Mouse (Mus musculus) forebrain, embryonic 16.5 days (tissue): ENCODE data around the gene 9130008F23Rik. TPM values are rescaled to one million over a fixed set of nuclear protein-coding genes. Genes with fewer than 3 reads are reported as not detected.

ENCODE experiments used
- ATAC-seq: fragments of 200-750 bp; cut with Nextera tagmentation; 2 replicates; pipeline ENCODE4 v1.8.0; 2017; ENCODE audit warnings: mild to moderate bottlenecking, moderate library complexity
- H3K27ac ChIP-seq: fragments of 300-500 bp; sonication (generic); 2 replicates; pipeline ENCODE4 v1.5.1; 2014; ENCODE audit warnings: low read length, control low read depth
- H3K27me3 ChIP-seq: fragments of 300-500 bp; sonication (generic); replicated peaks from 2 replicates; pipeline ENCODE4 v1.6.1; 2014; ENCODE audit warnings: low read length; ENCODE audit not compliant: control insufficient read depth, insufficient read depth
- H3K36me3 ChIP-seq: fragments of 300-500 bp; sonication (generic); 2 replicates; pipeline ENCODE4 v1.6.1; 2014; ENCODE audit not compliant: control insufficient read depth, insufficient read depth
- H3K4me1 ChIP-seq: fragments of 300-500 bp; sonication (generic); replicated peaks from 2 replicates; pipeline ENCODE4 v1.6.1; 2014; ENCODE audit warnings: low read length; ENCODE audit not compliant: control insufficient read depth, insufficient read depth
- H3K4me2 ChIP-seq: fragments of 300-500 bp; sonication (generic); 2 replicates; pipeline ENCODE4 v1.6.1; 2014; ENCODE audit warnings: mild to moderate bottlenecking, low read length, control low read depth
- H3K4me3 ChIP-seq: fragments of 300-500 bp; sonication (generic); replicated peaks from 2 replicates; pipeline ENCODE4 v1.5.1; 2014; ENCODE audit warnings: mild to moderate bottlenecking, low read length, control low read depth
- H3K9ac ChIP-seq: fragments of 300-500 bp; sonication (generic); replicated peaks from 2 replicates; pipeline ENCODE4 v1.6.1; 2014; ENCODE audit warnings: low read depth, low read length, control low read depth
- H3K9me3 ChIP-seq: fragments of 300-500 bp; sonication (generic); 2 replicates; pipeline ENCODE4 v1.6.1; 2016; ENCODE audit warnings: low read length; ENCODE audit not compliant: control insufficient read depth
- WGBS: fragments of 180-500 bp; shearing (Covaris S2); extraction: QIAGEN DNeasy Blood & Tissue Kit; methylation state at CpG from one replicate; pipeline ENCODE4 v1.1.7; 2014; 5-methylcytosine and 5-hydroxymethylcytosine counted together
- polyA plus RNA-seq: library from polyadenylated mRNA; unstranded; fragments of >200 nt; fragmentation: Nextera tagmentation; extraction: Ambion mirVana; gene quantifications from 2 replicates; pipeline ENCODE4 v1.2.1, GENCODE M21; 2015

The 9130008F23Rik gene
- polyA plus RNA-seq, 1 experiment from 2014 or later = 0.49 TPM

- no peaks in the 10 kb centered on the region for H3K9me3 ChIP-seq
- no peak overlapping the region for H3K4me3 ChIP-seq
- no peak overlapping the region for H3K27ac ChIP-seq
- H3K9ac ChIP-seq = no peak overlapping the region
- no peaks in the 10 kb centered on the region for H3K36me3 ChIP-seq
- 0 out of 2 replicates have a peak, but pooled peaks cover 3% of the 10 kb centered on the region for H3K4me1 ChIP-seq
- whole genome bisulfite sequencing = 87% methylated on average over 4 of the region's 4 CpGs
- H3K27me3 ChIP-seq = no peaks in the 10 kb centered on the region
- H3K4me2 ChIP-seq = no peak overlapping the region
- ATAC-seq = no peak
Measured at GRCm38 (mm10) chr17:40885155-40885554, 4.8 kb upstream of the 9130008F23Rik start.

GRCm38 (mm10) chr17:40882172-40882571 is 1.8 kb upstream of the 9130008F23Rik start:
- no peak for ATAC-seq
- no peaks in the 10 kb centered on the region for H3K36me3 ChIP-seq
- H3K9me3 ChIP-seq = no peaks in the 10 kb centered on the region
- WGBS = 91% methylated on average over 6 of the region's 6 CpGs
- no peaks in the 10 kb centered on the region for H3K27me3 ChIP-seq
- no peak overlapping the region for H3K4me3 ChIP-seq
- H3K4me2 ChIP-seq = no peak overlapping the region
- H3K4me1 ChIP-seq = peaks cover 3% of the 10 kb centered on the region; the same call in 1 of the 2 replicates
- no peak overlapping the region for H3K9ac ChIP-seq
- H3K27ac ChIP-seq = no peak overlapping the region

GRCm38 (mm10) chr17:40879528-40879923 is 833 bp downstream of the 9130008F23Rik start:
- peak overlapping the region; percentile 95 for H3K4me2 ChIP-seq
- no peak for ATAC-seq

GRCm38 (mm10) chr17:40877741-40878140 is 2.6 kb downstream of the 9130008F23Rik start:
- Histone ChIP-seq H3K9me3 (no peaks in the 10 kb centered on the region), H3K27ac (no peak overlapping the region), H3K4me2 (no peak overlapping the region), H3K36me3 (no peaks in the 10 kb centered on the region), H3K4me1 (peaks cover 3% of the 10 kb centered on the region; the same call in 1 of the 2 replicates), H3K4me3 (no peak overlapping the region), H3K9ac (no peak overlapping the region), H3K27me3 (no peaks in the 10 kb centered on the region)
- ATAC-seq = no peak
- WGBS = 48% methylated on average over 3 of the region's 3 CpGs

More at GRCm38 (mm10) chr17:40879528-40879923, 833 bp downstream of the 9130008F23Rik start:
- H3K9me3 ChIP-seq = no peaks in the 10 kb centered on the region
- H3K36me3 ChIP-seq = no peaks in the 10 kb centered on the region
- H3K9ac ChIP-seq = no peak overlapping the region
- no peaks in the 10 kb centered on the region for H3K27me3 ChIP-seq
- WGBS = 17% methylated on average over 6 of the region's 6 CpGs
- H3K27ac ChIP-seq = no peak overlapping the region
- H3K4me3 ChIP-seq = peak overlapping the region; percentile 59
- peaks cover 3% of the 10 kb centered on the region; the same call in 1 of the 2 replicates for H3K4me1 ChIP-seq

DNA sequence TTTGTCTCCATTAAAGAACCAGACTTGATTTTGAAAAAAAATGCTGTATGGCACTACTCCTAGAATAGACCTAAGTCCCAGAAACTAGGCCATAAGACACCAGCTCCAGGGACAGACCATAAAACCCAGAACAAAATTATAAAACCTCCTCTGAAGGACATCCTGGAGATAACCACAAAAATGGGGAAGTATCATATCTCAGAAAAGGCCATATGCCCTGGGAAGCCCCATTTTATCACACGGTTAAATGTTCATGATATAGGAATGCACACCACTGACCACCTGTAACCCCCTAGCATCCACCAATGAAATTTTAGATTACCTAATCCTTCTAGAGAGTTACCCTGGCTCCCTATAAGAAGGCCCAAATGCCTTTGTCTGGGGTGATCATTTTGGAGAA is 4.8 kb downstream of the 9130008F23Rik start:
- no peak overlapping the region for H3K4me2 ChIP-seq
- H3K4me1 ChIP-seq = peaks cover 3% of the 10 kb centered on the region; the same call in 1 of the 2 replicates
- ATAC-seq = no peak
- H3K9ac ChIP-seq = no peak overlapping the region
- H3K4me3 ChIP-seq = no peak overlapping the region
- no peaks in the 10 kb centered on the region for H3K9me3 ChIP-seq
- H3K36me3 ChIP-seq = no peaks in the 10 kb centered on the region
- 97% methylated on average over 1 of the region's 1 CpGs for WGBS
- H3K27me3 ChIP-seq = no peaks in the 10 kb centered on the region
- H3K27ac ChIP-seq = no peak overlapping the region

DNA sequence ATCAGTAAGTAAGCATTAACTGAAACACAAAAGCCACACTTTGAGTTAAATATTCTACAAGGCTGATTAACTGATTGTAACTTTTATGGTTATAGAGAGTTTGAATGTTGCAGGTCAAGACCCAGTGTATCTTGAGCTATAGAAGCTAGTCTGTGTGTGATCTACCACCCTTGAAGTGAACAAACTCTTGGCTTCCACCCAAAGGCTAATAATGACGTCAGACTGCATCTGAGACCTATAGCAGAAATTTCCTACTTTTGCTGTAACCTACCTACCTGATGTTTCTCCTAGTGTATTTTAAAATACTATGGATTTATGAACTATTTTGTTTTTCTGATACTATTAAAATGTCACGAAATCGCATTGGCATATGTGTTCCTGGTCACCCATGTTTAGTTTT is 5.7 kb downstream of the 9130008F23Rik start:
- ATAC-seq = no peak
- Histone ChIP-seq H3K4me3 (no peak overlapping the region), H3K9ac (no peak overlapping the region), H3K27me3 (no peaks in the 10 kb centered on the region), H3K4me1 (no peaks in the 10 kb centered on the region; the same call in 1 of the 2 replicates), H3K4me2 (no peak overlapping the region), H3K27ac (no peak overlapping the region), H3K9me3 (no peaks in the 10 kb centered on the region), H3K36me3 (no peaks in the 10 kb centered on the region)
- WGBS = 79% methylated on average over 3 of the region's 3 CpGs

- Histone ChIP-seq H3K36me3 (no peaks in the 10 kb centered on the region), H3K9ac (no peak overlapping the region), H3K4me3 (no peak overlapping the region), H3K9me3 (no peaks in the 10 kb centered on the region), H3K4me1 (no peaks in the 10 kb centered on the region), H3K4me2 (no peak overlapping the region), H3K27me3 (no peaks in the 10 kb centered on the region), H3K27ac (no peak overlapping the region)
- ATAC-seq = no peak
- WGBS = 72% methylated on average over 2 of the region's 2 CpGs
Measured at GRCm38 (mm10) chr17:40873582-40874011, 6.8 kb downstream of the 9130008F23Rik start.

DNA sequence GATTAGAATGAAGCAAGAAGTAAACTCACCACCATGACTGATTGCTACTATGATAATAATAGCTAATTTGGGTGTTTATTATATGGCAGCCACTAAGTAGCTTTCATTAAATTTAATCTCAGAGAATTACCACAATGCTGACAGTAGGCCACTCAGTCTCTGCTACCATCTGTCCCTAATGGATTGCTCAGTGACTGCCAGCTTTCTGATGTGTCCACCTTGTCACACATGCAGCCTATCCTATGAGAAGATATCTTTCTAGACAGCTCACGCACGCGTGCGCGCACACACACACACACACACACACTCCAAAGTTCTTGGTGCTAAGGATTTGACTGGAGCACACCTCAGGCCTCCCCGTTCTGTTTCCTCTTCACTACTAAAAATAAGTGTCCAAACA is 7.7 kb downstream of the 9130008F23Rik start:
- no peak overlapping the region for H3K4me3 ChIP-seq
- H3K4me1 ChIP-seq = no peaks in the 10 kb centered on the region
- H3K27ac ChIP-seq = no peak overlapping the region
- no peak overlapping the region for H3K4me2 ChIP-seq
- no peaks in the 10 kb centered on the region for H3K36me3 ChIP-seq
- 95% methylated on average over 6 of the region's 6 CpGs for WGBS
- no peaks in the 10 kb centered on the region for H3K27me3 ChIP-seq
- no peaks in the 10 kb centered on the region for H3K9me3 ChIP-seq
- ATAC-seq = no peak
- H3K9ac ChIP-seq = no peak overlapping the region

GRCm38 (mm10) chr17:40868952-40869747 is 11.2 kb downstream of the 9130008F23Rik start:
- Histone ChIP-seq H3K36me3 (no peaks in the 10 kb centered on the region), H3K27me3 (no peaks in the 10 kb centered on the region), H3K9me3 (no peaks in the 10 kb centered on the region), H3K9ac (no peak overlapping the region), H3K4me2 (no peak overlapping the region), H3K4me1 (no peaks in the 10 kb centered on the region), H3K4me3 (no peak overlapping the region), H3K27ac (no peak overlapping the region)
- 84% methylated on average over 10 of the region's 10 CpGs for WGBS
- ATAC-seq = no peak
